Mouse (Mus musculus): ENCODE data around the gene AI661453. TPM values are rescaled to one million over a fixed set of nuclear protein-coding genes. Genes with fewer than 3 reads are reported as not detected.

AI661453 gene
- polyA plus RNA-seq, 1 experiment: 37.6 TPM

DNA sequence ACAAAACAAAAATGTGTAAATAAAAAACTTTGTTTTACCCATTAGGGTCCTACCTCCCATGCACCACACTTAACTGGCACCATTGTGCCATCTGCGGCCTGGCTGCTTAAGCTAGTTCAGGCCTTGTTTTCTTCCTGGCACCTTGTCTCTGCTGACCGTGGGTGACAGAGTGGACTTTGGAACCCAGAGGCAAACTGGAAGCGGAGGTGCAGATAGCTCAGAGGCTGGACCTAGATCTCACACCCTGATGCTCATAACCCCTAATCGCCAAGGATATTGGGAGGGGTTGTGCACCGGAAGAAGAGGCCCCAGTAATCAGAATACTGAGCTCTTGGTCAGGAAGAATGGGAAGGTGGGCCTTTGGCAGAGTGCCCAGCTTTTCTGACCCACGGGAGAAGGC, 12.2 kb upstream of the AI661453 start:
- Histone ChIP-seq H3K4me1 (ENCODE audit: control insufficient read depth, insufficient read depth, low read length) (peaks cover 4% of the 10 kb centered on the region), H3K36me3 (ENCODE audit: control insufficient read depth, insufficient read depth, low read length, poor library complexity, severe bottlenecking) (no peaks in the 10 kb centered on the region), H3K27me3 (ENCODE audit: control insufficient read depth, insufficient read depth, low read length, poor library complexity, severe bottlenecking) (no peaks in the 10 kb centered on the region), H3K27ac (ENCODE audit: insufficient read depth, low read length) (no peak overlapping the region), H3K4me3 (ENCODE audit: low read depth, low read length) (no peak overlapping the region), H3K9me3 (replicated peaks; ENCODE audit: control insufficient read depth, insufficient read depth, low read length, poor library complexity, severe bottlenecking) (no peaks in the 10 kb centered on the region), H3K9ac (ENCODE audit: low read depth, poor library complexity, severe bottlenecking) (no peak overlapping the region)
- TF ChIP-seq CTCF (IDR thresholded peaks at IDR 0.05; ENCODE audit: low read depth, low read length): no peak
- no peak for TF ChIP-seq POLR2A (IDR thresholded peaks at IDR 0.05; ENCODE audit: insufficient read depth, low read length)
- TF ChIP-seq EP300 (IDR thresholded peaks at IDR 0.05; ENCODE audit: insufficient read depth, low read depth, low read length): no peak

DNA sequence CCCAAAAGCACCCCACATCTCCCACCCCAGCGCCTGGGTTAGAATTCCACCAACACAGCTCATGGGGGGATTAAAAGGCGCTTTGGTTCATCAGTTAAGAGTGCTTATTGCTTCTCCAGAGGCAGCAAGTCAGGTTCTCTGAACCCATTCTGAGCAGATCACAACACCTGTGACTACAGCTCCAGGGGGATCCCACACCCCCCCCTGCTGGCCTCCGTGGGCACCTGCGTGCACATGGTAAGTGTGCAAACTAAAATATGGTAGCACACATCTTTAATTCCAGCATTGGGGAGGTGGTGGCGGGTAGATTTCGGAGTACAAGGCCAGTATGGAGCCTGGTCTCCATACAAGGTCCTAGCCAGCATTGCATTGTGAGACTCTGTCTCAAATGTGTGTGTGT, 9.1 kb upstream of the AI661453 start:
- H3K4me3 ChIP-seq (ENCODE audit: low read depth, low read length): no peak overlapping the region
- H3K9ac ChIP-seq (ENCODE audit: low read depth, poor library complexity, severe bottlenecking): no peak overlapping the region
- no peaks in the 10 kb centered on the region for H3K27me3 ChIP-seq (ENCODE audit: control insufficient read depth, insufficient read depth, low read length, poor library complexity, severe bottlenecking)
- H3K4me1 ChIP-seq (ENCODE audit: control insufficient read depth, insufficient read depth, low read length): peaks cover 3% of the 10 kb centered on the region
- H3K27ac ChIP-seq (ENCODE audit: insufficient read depth, low read length): no peak overlapping the region
- no peaks in the 10 kb centered on the region for H3K9me3 ChIP-seq (replicated peaks; ENCODE audit: control insufficient read depth, insufficient read depth, low read length, poor library complexity, severe bottlenecking)
- H3K36me3 ChIP-seq (ENCODE audit: control insufficient read depth, insufficient read depth, low read length, poor library complexity, severe bottlenecking): no peaks in the 10 kb centered on the region
- TF ChIP-seq POLR2A (IDR thresholded peaks at IDR 0.05; ENCODE audit: insufficient read depth, low read length) (no peak), EP300 (IDR thresholded peaks at IDR 0.05; ENCODE audit: insufficient read depth, low read depth, low read length) (no peak), CTCF (IDR thresholded peaks at IDR 0.05; ENCODE audit: low read depth, low read length) (peak; percentile 50)

DNA sequence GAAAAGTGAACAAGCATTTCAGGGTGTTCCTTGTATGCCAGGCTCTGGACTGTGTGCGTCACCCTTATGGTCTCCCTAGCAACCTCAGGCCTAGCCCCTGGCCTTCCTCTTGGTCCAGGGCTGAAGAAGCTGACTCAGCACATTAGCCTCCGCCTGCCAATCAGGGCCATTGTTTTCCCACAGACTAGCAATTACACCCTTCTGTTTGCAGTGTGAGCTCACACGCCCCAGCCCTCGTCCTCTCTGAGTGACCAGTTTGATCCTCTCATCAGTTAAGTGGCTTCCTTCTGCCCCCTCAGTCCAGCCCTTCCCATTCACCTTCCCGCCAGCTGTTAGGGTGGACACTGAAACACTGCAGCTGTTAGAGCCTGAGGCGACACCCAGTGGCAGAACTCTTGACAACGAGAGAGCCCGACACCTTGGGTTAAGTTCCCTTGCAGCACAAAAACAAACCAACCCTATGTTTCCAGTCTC, 7.5 kb upstream of the AI661453 start:
- H3K27ac ChIP-seq (ENCODE audit: insufficient read depth, low read length): no peak overlapping the region
- H3K9me3 ChIP-seq (replicated peaks; ENCODE audit: control insufficient read depth, insufficient read depth, low read length, poor library complexity, severe bottlenecking): no peaks in the 10 kb centered on the region
- TF ChIP-seq CTCF (IDR thresholded peaks at IDR 0.05; ENCODE audit: low read depth, low read length) (peak; percentile 60), POLR2A (IDR thresholded peaks at IDR 0.05; ENCODE audit: insufficient read depth, low read length) (no peak), EP300 (IDR thresholded peaks at IDR 0.05; ENCODE audit: insufficient read depth, low read depth, low read length) (0 out of 2 replicates have a peak, but pooled peaks have one; percentile 9)
- H3K36me3 ChIP-seq (ENCODE audit: control insufficient read depth, insufficient read depth, low read length, poor library complexity, severe bottlenecking): no peaks in the 10 kb centered on the region
- H3K4me3 ChIP-seq (ENCODE audit: low read depth, low read length): no peak overlapping the region
- H3K9ac ChIP-seq (ENCODE audit: low read depth, poor library complexity, severe bottlenecking): no peak overlapping the region
- H3K27me3 ChIP-seq (ENCODE audit: control insufficient read depth, insufficient read depth, low read length, poor library complexity, severe bottlenecking): no peaks in the 10 kb centered on the region
- H3K4me1 ChIP-seq (ENCODE audit: control insufficient read depth, insufficient read depth, low read length): peaks cover 3% of the 10 kb centered on the region

DNA sequence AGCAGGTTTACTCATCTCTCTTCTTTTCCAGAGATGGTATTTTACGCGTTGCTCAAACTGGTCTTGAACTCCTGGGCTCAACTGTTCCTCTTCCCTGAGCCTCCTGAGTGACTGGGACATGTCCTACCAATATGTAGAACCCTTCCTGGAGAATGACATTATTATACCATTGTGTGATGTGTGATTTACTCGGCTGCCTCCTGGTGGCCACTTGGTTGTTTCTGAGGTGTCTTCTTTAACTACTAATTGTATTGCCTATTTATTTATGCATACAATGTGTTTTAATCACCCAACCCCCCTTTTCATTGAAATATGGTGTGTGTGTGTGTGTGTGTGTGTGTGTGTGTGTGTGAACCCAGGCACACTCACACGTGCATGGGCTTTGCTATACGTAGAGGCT, 5.6 kb upstream of the AI661453 start:
- H3K27me3 ChIP-seq (ENCODE audit: control insufficient read depth, insufficient read depth, low read length, poor library complexity, severe bottlenecking): no peaks in the 10 kb centered on the region

DNA sequence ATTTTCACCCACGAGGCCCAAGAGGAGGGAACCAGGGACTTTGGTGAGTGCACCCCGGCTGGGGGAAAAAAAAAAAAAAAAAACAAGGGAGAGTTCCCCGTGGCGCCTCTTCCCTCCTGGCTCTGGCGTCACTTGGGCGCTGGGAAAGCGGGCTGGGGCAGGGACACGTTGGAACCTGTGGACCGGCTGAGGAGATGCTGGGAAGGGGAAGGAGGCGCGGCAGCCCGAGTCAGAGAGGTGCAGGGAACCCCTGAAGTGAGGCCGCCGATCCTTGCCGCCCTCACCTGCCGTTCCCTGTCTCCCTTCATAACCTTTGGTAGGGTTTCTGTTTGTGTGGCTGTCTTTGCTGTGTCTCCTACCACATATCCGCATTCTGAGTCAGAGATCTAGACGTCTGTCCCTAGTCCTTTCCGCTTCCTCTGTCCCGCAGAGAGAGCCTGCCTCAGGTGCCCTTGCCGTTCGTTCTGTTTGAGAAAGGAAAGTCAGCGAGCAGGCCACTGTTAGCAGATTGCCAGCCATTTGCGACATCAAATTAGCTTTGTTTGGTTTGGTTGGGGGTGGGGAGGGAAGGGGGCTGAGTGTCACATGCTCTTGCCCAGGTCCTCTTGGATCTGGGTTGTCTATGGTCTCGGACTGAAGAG, 612 bp downstream of the AI661453 start, which contains the start of gene 1700001C19Rik:
Gene 1700001C19Rik (minus strand): TSS at position 470 of the 641 bp plus-strand sequence.
- Histone ChIP-seq H3K27ac (ENCODE audit: insufficient read depth, low read length) (no peak within 1 kb of the TSS), H3K36me3 (ENCODE audit: control insufficient read depth, insufficient read depth, low read length, poor library complexity, severe bottlenecking) (no peaks in the 10 kb centered on the region), H3K9me3 (replicated peaks; ENCODE audit: control insufficient read depth, insufficient read depth, low read length, poor library complexity, severe bottlenecking) (no peaks in the 10 kb centered on the region), H3K27me3 (ENCODE audit: control insufficient read depth, insufficient read depth, low read length, poor library complexity, severe bottlenecking) (no peaks in the 10 kb centered on the region), H3K4me3 (ENCODE audit: low read depth, low read length) (peak within 1 kb of the TSS; percentile 75), H3K9ac (ENCODE audit: low read depth, poor library complexity, severe bottlenecking) (peak within 1 kb of the TSS; percentile 55), H3K4me1 (ENCODE audit: control insufficient read depth, insufficient read depth, low read length) (peaks cover 10% of the 10 kb centered on the region)
- TF ChIP-seq CTCF (IDR thresholded peaks at IDR 0.05; ENCODE audit: low read depth, low read length) (no peak), POLR2A (IDR thresholded peaks at IDR 0.05; ENCODE audit: insufficient read depth, low read length) (no peak), EP300 (IDR thresholded peaks at IDR 0.05; ENCODE audit: insufficient read depth, low read depth, low read length) (no peak)

More for the DNA sequence above, 5.6 kb upstream of the AI661453 start:
- Histone ChIP-seq H3K4me3 (ENCODE audit: low read depth, low read length) (no peak overlapping the region), H3K9me3 (replicated peaks; ENCODE audit: control insufficient read depth, insufficient read depth, low read length, poor library complexity, severe bottlenecking) (no peaks in the 10 kb centered on the region), H3K27ac (ENCODE audit: insufficient read depth, low read length) (no peak overlapping the region), H3K4me1 (ENCODE audit: control insufficient read depth, insufficient read depth, low read length) (peaks cover 3% of the 10 kb centered on the region), H3K36me3 (ENCODE audit: control insufficient read depth, insufficient read depth, low read length, poor library complexity, severe bottlenecking) (no peaks in the 10 kb centered on the region), H3K9ac (ENCODE audit: low read depth, poor library complexity, severe bottlenecking) (no peak overlapping the region)
- TF ChIP-seq CTCF (IDR thresholded peaks at IDR 0.05; ENCODE audit: low read depth, low read length) (no peak), EP300 (IDR thresholded peaks at IDR 0.05; ENCODE audit: insufficient read depth, low read depth, low read length) (no peak), POLR2A (IDR thresholded peaks at IDR 0.05; ENCODE audit: insufficient read depth, low read length) (no peak)

DNA sequence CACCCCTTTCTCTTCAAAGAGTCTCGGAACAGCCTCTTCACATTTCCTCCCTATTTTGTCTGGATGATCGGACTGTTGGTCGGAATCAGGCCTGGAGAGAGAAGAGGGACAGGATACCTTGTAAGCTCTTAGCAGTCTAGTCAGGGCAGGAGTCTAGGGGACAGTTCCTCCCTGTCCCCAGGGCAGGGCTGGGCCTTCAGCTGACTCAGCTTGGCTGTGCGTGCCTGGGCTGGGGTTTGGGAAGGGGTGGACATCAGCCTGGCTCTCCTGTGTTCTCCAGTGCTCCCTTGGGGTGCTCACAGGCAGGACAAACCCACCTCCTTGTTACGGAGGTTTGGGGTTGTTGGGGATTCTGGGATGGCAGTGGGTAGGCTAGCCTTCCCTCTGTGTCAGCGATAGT, 2.2 kb downstream of the AI661453 start:
- H3K4me1 ChIP-seq (ENCODE audit: control insufficient read depth, insufficient read depth, low read length): peaks cover 11% of the 10 kb centered on the region
- no peaks in the 10 kb centered on the region for H3K36me3 ChIP-seq (ENCODE audit: control insufficient read depth, insufficient read depth, low read length, poor library complexity, severe bottlenecking)
- peak; percentile 72; the same call in 1 of the 2 replicates for TF ChIP-seq EP300 (IDR thresholded peaks at IDR 0.05; ENCODE audit: insufficient read depth, low read depth, low read length)
- TF ChIP-seq POLR2A (IDR thresholded peaks at IDR 0.05; ENCODE audit: insufficient read depth, low read length): no peak
- H3K27me3 ChIP-seq (ENCODE audit: control insufficient read depth, insufficient read depth, low read length, poor library complexity, severe bottlenecking): no peaks in the 10 kb centered on the region
- no peak overlapping the region for H3K4me3 ChIP-seq (ENCODE audit: low read depth, low read length)
- no peak overlapping the region for H3K27ac ChIP-seq (ENCODE audit: insufficient read depth, low read length)
- no peak overlapping the region for H3K9ac ChIP-seq (ENCODE audit: low read depth, poor library complexity, severe bottlenecking)
- H3K9me3 ChIP-seq (replicated peaks; ENCODE audit: control insufficient read depth, insufficient read depth, low read length, poor library complexity, severe bottlenecking): no peaks in the 10 kb centered on the region

All from ES-Bruce4 (cell line).